Mouse (Mus musculus) liver, adult 2 months (tissue): ENCODE data around the gene Pla2g2e.

Source experiments
- CTCF ChIP-seq: fragments of 200-500 bp; IDR thresholded peaks from 2 replicates; pipeline ENCODE4 v1.5.1; 2011; ENCODE audit warnings: low read depth, low read length, control low read depth
- POLR2A ChIP-seq: fragments of 200-500 bp; IDR thresholded peaks from 2 replicates; pipeline ENCODE4 v1.6.1; 2011; ENCODE audit warnings: low read length, control low read depth; ENCODE audit not compliant: insufficient read depth; ENCODE audit errors: extremely low read depth

- TF ChIP-seq CTCF (no peak), POLR2A (no peak)
Measured at GRCm38 (mm10) chr4:138858446-138858845, 19.3 kb upstream of the Pla2g2e start.
